Mouse (Mus musculus) embryonic fibroblast, embryonic 13.5 days (primary cell): ENCODE data around the gene Hbb-bh1.
"Not testable (repeated sequence)": the region's sequence is repeated elsewhere in the genome, so short reads cannot be mapped to it uniquely, and the experiment has no call there.

Experiments used
- CTCF ChIP-seq: IDR thresholded peaks from 2 replicates; pipeline ENCODE4 v1.5.1; 2011; ENCODE audit warnings: mild to moderate bottlenecking, control low read depth, low read length, moderate library complexity, borderline replicate concordance; ENCODE audit not compliant: insufficient read depth
- POLR2A ChIP-seq: IDR thresholded peaks from 2 replicates; pipeline ENCODE4 v1.6.1; 2011; ENCODE audit warnings: low read depth, mild to moderate bottlenecking, control low read depth, low read length, moderate library complexity

DNA sequence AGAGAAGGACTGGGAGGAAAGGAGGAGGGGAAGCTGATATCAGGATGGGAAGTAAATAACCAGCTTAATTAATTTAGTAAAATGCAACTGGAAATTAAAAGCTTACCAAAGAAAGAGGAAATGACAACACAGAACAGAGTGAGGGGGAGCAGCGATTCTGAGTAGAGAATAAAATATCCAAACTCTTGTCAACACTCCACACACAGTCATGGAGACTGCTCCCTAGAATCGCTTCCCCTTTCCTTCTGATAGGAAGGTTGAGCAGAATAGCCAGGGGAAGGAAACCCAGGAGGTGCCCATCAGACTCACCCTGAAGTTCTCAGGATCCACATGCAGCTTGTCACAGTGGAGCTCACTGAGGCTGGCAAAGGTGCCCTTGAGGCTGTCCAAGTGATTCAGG is 15.8 kb downstream of the Hbb-bh1 start:
- TF ChIP-seq CTCF, POLR2A: not testable (repeated sequence)
